Mouse (Mus musculus) heart, embryonic 15.5 days (tissue): Measurements from ENCODE around the gene Cep57. TPM values are rescaled to one million over a fixed set of nuclear protein-coding genes. Genes with fewer than 3 reads are reported as not detected.
A peak's percentile ranks its signal among the peaks of the same experiment; 100 is the strongest.

Source experiments
- ATAC-seq: fragments of 200-750 bp; cut with Nextera tagmentation; replicated peaks from 2 replicates; pipeline ENCODE4 v1.8.0; 2017; ENCODE audit warnings: low read depth, moderate TSS enrichment; ENCODE audit not compliant: insufficient number of reproducible peaks, insufficient read depth, low FRiP score
- H3K27ac ChIP-seq: fragments of 300-500 bp; sonication (generic); 2 replicates; pipeline ENCODE4 v1.5.1; 2015; ENCODE audit warnings: mild to moderate bottlenecking, inconsistent platforms
- H3K27me3 ChIP-seq: fragments of 300-500 bp; sonication (generic); 2 replicates; pipeline ENCODE4 v1.6.1; 2015; ENCODE audit warnings: inconsistent platforms
- H3K36me3 ChIP-seq: fragments of 300-500 bp; sonication (generic); 2 replicates; pipeline ENCODE4 v1.6.1; 2015; ENCODE audit warnings: mild to moderate bottlenecking, inconsistent platforms
- H3K4me1 ChIP-seq: fragments of 300-500 bp; sonication (generic); replicated peaks from 2 replicates; pipeline ENCODE4 v1.6.1; 2015; ENCODE audit warnings: inconsistent platforms
- H3K4me2 ChIP-seq: fragments of 300-500 bp; sonication (generic); 2 replicates; pipeline ENCODE4 v1.6.1; 2015; ENCODE audit warnings: inconsistent platforms, mild to moderate bottlenecking, moderate library complexity
- H3K4me3 ChIP-seq: fragments of 300-500 bp; sonication (generic); 2 replicates; pipeline ENCODE4 v1.5.1; 2015; ENCODE audit warnings: mild to moderate bottlenecking, inconsistent platforms
- H3K9ac ChIP-seq: fragments of 300-500 bp; sonication (generic); 2 replicates; pipeline ENCODE4 v1.6.1; 2015; ENCODE audit warnings: mild to moderate bottlenecking, inconsistent platforms
- H3K9me3 ChIP-seq: fragments of 300-500 bp; sonication (generic); replicated peaks from 2 replicates; pipeline ENCODE4 v1.6.1; 2016; ENCODE audit warnings: inconsistent platforms
- whole genome bisulfite sequencing: fragments of 180-500 bp; shearing (Covaris S2); methylation state at CpG from one replicate; pipeline ENCODE4 v1.1.7; 2015; ENCODE audit warnings: mixed read lengths; 5-methylcytosine and 5-hydroxymethylcytosine counted together
- polyA plus RNA-seq: library from polyadenylated mRNA; unstranded; fragments of >200 nt; fragmentation: Nextera tagmentation; extraction: Ambion mirVana; gene quantifications from 2 replicates; pipeline ENCODE4 v1.2.1, GENCODE M21; 2015

The Cep57 gene
- polyA plus RNA-seq = 32.7 and 35.0 TPM in 2 replicates

- ATAC-seq = peak; percentile 89
- peak within 1 kb of the TSS; percentile 93 for H3K9ac ChIP-seq
- peak within 1 kb of the TSS; percentile 75 for H3K4me3 ChIP-seq
- 0% methylated on average over 44 of the region's 44 CpGs for WGBS
- H3K27ac ChIP-seq = peak within 1 kb of the TSS; percentile 99
- H3K36me3 ChIP-seq = peaks cover 17% of the 10 kb centered on the region
- no peaks in the 10 kb centered on the region for H3K27me3 ChIP-seq
- no peaks in the 10 kb centered on the region for H3K9me3 ChIP-seq
- peak within 1 kb of the TSS; percentile 74 for H3K4me2 ChIP-seq
- H3K4me1 ChIP-seq = peaks cover 19% of the 10 kb centered on the region
Observed at GRCm38 (mm10) chr9:13826832-13827405, at the start of gene Cep57. Cep57 (minus strand) TSS chr9:13827107.

GRCm38 (mm10) chr9:13875340-13875739 lies 48.4 kb upstream of the Cep57 start:
- Histone ChIP-seq H3K27me3 (0 out of 2 replicates have a peak, but pooled peaks cover 6% of the 10 kb centered on the region), H3K36me3 (no peaks in the 10 kb centered on the region), H3K4me3 (no peak overlapping the region), H3K4me2 (no peak overlapping the region), H3K4me1 (no peaks in the 10 kb centered on the region), H3K9ac (no peak overlapping the region), H3K9me3 (no peaks in the 10 kb centered on the region), H3K27ac (no peak overlapping the region)
- ATAC-seq = no peak
- WGBS = 45% methylated on average over 2 of the region's 2 CpGs

GRCm38 (mm10) chr9:13874359-13874758 lies 47.5 kb upstream of the Cep57 start:
- no peak for ATAC-seq
- H3K9ac ChIP-seq = no peak overlapping the region
- H3K27ac ChIP-seq = no peak overlapping the region
- no peaks in the 10 kb centered on the region for H3K9me3 ChIP-seq
- 41% methylated on average over 2 of the region's 2 CpGs for WGBS
- H3K4me2 ChIP-seq = no peak overlapping the region
- no peaks in the 10 kb centered on the region for H3K4me1 ChIP-seq
- H3K4me3 ChIP-seq = no peak overlapping the region
- no peaks in the 10 kb centered on the region for H3K36me3 ChIP-seq
- 0 out of 2 replicates have a peak, but pooled peaks cover 6% of the 10 kb centered on the region for H3K27me3 ChIP-seq

GRCm38 (mm10) chr9:13871631-13872030 lies 44.7 kb upstream of the Cep57 start:
- 85% methylated on average over 7 of the region's 7 CpGs for WGBS
- Histone ChIP-seq H3K4me2 (no peak overlapping the region), H3K9ac (no peak overlapping the region), H3K27ac (no peak overlapping the region), H3K27me3 (0 out of 2 replicates have a peak, but pooled peaks cover 6% of the 10 kb centered on the region), H3K9me3 (no peaks in the 10 kb centered on the region), H3K36me3 (no peaks in the 10 kb centered on the region), H3K4me3 (no peak overlapping the region), H3K4me1 (no peaks in the 10 kb centered on the region)
- no peak for ATAC-seq

GRCm38 (mm10) chr9:13867646-13868045 lies 40.7 kb upstream of the Cep57 start:
- H3K9ac ChIP-seq = no peak overlapping the region
- no peak for ATAC-seq
- H3K4me2 ChIP-seq = no peak overlapping the region
- no peak overlapping the region for H3K27ac ChIP-seq
- H3K4me3 ChIP-seq = no peak overlapping the region
- H3K36me3 ChIP-seq = no peaks in the 10 kb centered on the region
- no peaks in the 10 kb centered on the region for H3K4me1 ChIP-seq
- no peaks in the 10 kb centered on the region for H3K27me3 ChIP-seq
- WGBS = 63% methylated on average over 2 of the region's 2 CpGs
- H3K9me3 ChIP-seq = no peaks in the 10 kb centered on the region

- no peaks in the 10 kb centered on the region for H3K4me1 ChIP-seq
- no peaks in the 10 kb centered on the region for H3K27me3 ChIP-seq
- H3K27ac ChIP-seq = no peak overlapping the region
- H3K9ac ChIP-seq = no peak overlapping the region
- no peaks in the 10 kb centered on the region for H3K36me3 ChIP-seq
- no peak overlapping the region for H3K4me3 ChIP-seq
- H3K9me3 ChIP-seq = no peaks in the 10 kb centered on the region
- 62% methylated on average over 4 of the region's 4 CpGs for WGBS
- no peak overlapping the region for H3K4me2 ChIP-seq
- ATAC-seq = no peak
Observed at GRCm38 (mm10) chr9:13856777-13857176, 29.9 kb upstream of the Cep57 start.

- Histone ChIP-seq H3K36me3 (no peaks in the 10 kb centered on the region), H3K9me3 (no peaks in the 10 kb centered on the region), H3K9ac (no peak overlapping the region), H3K27me3 (no peaks in the 10 kb centered on the region), H3K4me3 (no peak overlapping the region), H3K27ac (no peak overlapping the region), H3K4me1 (no peaks in the 10 kb centered on the region), H3K4me2 (no peak overlapping the region)
- WGBS = 70% methylated on average over 1 of the region's 1 CpGs
- ATAC-seq = no peak
Observed at GRCm38 (mm10) chr9:13856247-13856646, 29.3 kb upstream of the Cep57 start.

GRCm38 (mm10) chr9:13853876-13854275 lies 27.0 kb upstream of the Cep57 start:
- no peak overlapping the region for H3K4me2 ChIP-seq
- no peaks in the 10 kb centered on the region for H3K27me3 ChIP-seq
- H3K27ac ChIP-seq = no peak overlapping the region
- H3K4me1 ChIP-seq = no peaks in the 10 kb centered on the region
- no peaks in the 10 kb centered on the region for H3K36me3 ChIP-seq
- no peaks in the 10 kb centered on the region for H3K9me3 ChIP-seq
- ATAC-seq = no peak
- 56% methylated on average over 3 of the region's 3 CpGs for WGBS
- no peak overlapping the region for H3K9ac ChIP-seq
- H3K4me3 ChIP-seq = no peak overlapping the region

GRCm38 (mm10) chr9:13848481-13849480 lies 21.9 kb upstream of the Cep57 start:
- H3K9ac ChIP-seq = no peak overlapping the region
- H3K36me3 ChIP-seq = peaks cover 13% of the 10 kb centered on the region
- no peaks in the 10 kb centered on the region for H3K9me3 ChIP-seq
- H3K27ac ChIP-seq = no peak overlapping the region
- H3K4me1 ChIP-seq = no peaks in the 10 kb centered on the region
- H3K27me3 ChIP-seq = no peaks in the 10 kb centered on the region
- ATAC-seq = no peak
- H3K4me2 ChIP-seq = no peak overlapping the region
- 67% methylated on average over 10 of the region's 10 CpGs for WGBS
- H3K4me3 ChIP-seq = no peak overlapping the region

- no peaks in the 10 kb centered on the region for H3K27me3 ChIP-seq
- ATAC-seq = no peak
- H3K4me1 ChIP-seq = no peaks in the 10 kb centered on the region
- H3K27ac ChIP-seq = no peak overlapping the region
- 80% methylated on average over 3 of the region's 3 CpGs for WGBS
- H3K36me3 ChIP-seq = peaks cover 21% of the 10 kb centered on the region
- no peak overlapping the region for H3K4me2 ChIP-seq
- no peak overlapping the region for H3K4me3 ChIP-seq
- H3K9me3 ChIP-seq = no peaks in the 10 kb centered on the region
- H3K9ac ChIP-seq = no peak overlapping the region
Observed at GRCm38 (mm10) chr9:13847591-13847990, 20.7 kb upstream of the Cep57 start.

- H3K9me3 ChIP-seq = no peaks in the 10 kb centered on the region
- 45% methylated on average over 2 of the region's 2 CpGs for WGBS
- H3K27me3 ChIP-seq = no peaks in the 10 kb centered on the region
- H3K4me1 ChIP-seq = no peaks in the 10 kb centered on the region
- peaks cover 84% of the 10 kb centered on the region for H3K36me3 ChIP-seq
- H3K4me3 ChIP-seq = no peak overlapping the region
- H3K9ac ChIP-seq = no peak overlapping the region
- no peak overlapping the region for H3K27ac ChIP-seq
- no peak for ATAC-seq
- no peak overlapping the region for H3K4me2 ChIP-seq
Observed at GRCm38 (mm10) chr9:13836726-13837125, 9.8 kb upstream of the Cep57 start.
